Mouse (Mus musculus) olfactory bulb, adult 2 months (tissue): ENCODE data around the gene Acsm1. TPM values are rescaled to one million over a fixed set of nuclear protein-coding genes. Genes with fewer than 3 reads are reported as not detected.
"Not testable (repeated sequence)": the region's sequence is repeated elsewhere in the genome, so short reads cannot be mapped to it uniquely, and the experiment has no call there.

Source experiments
- H3K27ac ChIP-seq: fragments of 200-500 bp; 2 replicates; pipeline ENCODE4 v1.5.1; 2012; ENCODE audit warnings: low read depth, low read length; ENCODE audit not compliant: insufficient read depth
- H3K4me1 ChIP-seq: fragments of 200-500 bp; 2 replicates; pipeline ENCODE4 v1.6.1; 2012; ENCODE audit warnings: low read length; ENCODE audit not compliant: control insufficient read depth, insufficient read depth
- H3K4me3 ChIP-seq: fragments of 200-500 bp; 2 replicates; pipeline ENCODE4 v1.5.1; 2012; ENCODE audit warnings: mild to moderate bottlenecking, low read depth, low read length, moderate library complexity; ENCODE audit not compliant: insufficient read depth
- CTCF ChIP-seq: fragments of 200-500 bp; IDR thresholded peaks from 2 replicates; pipeline ENCODE4 v1.5.1; 2012; ENCODE audit warnings: low read depth, mild to moderate bottlenecking, low read length, moderate library complexity; ENCODE audit not compliant: insufficient read depth
- POLR2A ChIP-seq: fragments of 200-500 bp; IDR thresholded peaks from 2 replicates; pipeline ENCODE4 v1.6.1; 2012; ENCODE audit warnings: mild to moderate bottlenecking, low read depth, low read length, moderate library complexity; ENCODE audit not compliant: insufficient read depth
- WGBS: fragments of 180-500 bp; shearing (Covaris S2); methylation state at CpG from one replicate; pipeline ENCODE4 v1.1.7; 2018; 5-methylcytosine and 5-hydroxymethylcytosine counted together
- polyA plus RNA-seq: library from polyadenylated mRNA; stranded (reverse); fragments of >200 nt; gene quantifications from 2 replicates; pipeline ENCODE4 v1.2.4, GENCODE M21; 2012; ENCODE audit warnings: low replicate concordance; ENCODE audit not compliant: missing spikeins, insufficient read depth, insufficient read length

Acsm1 gene
- not detected in 2 replicates for polyA plus RNA-seq

- no peak within 1 kb of the TSS for H3K27ac ChIP-seq
- TF ChIP-seq POLR2A, result no peak
- TF ChIP-seq CTCF, result no peak
- no peak within 1 kb of the TSS for H3K4me3 ChIP-seq
- H3K4me1 ChIP-seq, result no peaks in the 10 kb centered on the region
- WGBS, result 87% methylated on average over 5 of the region's 5 CpGs
Measured at GRCm38 (mm10) chr7:119606664-119607076, at the start of gene Acsm1. TSS of gene Acsm1 (plus strand) at chr7:119607026.

DNA sequence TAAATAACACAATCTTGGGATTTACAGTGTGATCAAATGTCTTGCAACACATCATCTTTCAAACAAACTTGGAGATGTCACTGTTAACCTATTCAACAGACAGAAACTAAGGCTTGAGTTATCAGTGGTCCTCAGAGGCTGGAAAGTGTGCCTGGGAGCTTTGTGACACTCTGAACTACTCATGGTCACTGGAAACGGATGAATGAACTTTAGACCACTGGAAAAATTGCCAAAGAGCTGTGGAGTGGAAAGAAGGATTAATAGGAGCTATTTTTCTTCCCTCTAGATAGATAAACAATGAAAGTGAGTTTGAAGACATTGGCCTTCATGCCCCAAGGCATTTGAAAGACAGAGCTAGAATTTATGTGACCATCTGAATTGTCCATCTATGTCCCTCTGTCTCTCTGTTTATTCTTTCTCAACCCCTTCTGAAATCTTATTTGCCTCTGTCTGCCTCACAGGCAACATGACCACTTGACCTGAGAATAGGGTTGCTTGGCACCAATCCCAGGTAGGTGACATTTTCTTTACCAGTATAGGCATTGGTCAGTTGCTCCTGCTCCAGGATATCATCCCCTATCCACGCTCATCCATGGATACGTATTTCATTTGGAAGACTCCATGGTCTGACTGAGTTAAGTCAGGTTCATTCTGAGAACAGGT lies 46.9 kb upstream of the Acsm1 start:
- 77% methylated on average over 3 of the region's 3 CpGs for WGBS
- TF ChIP-seq POLR2A, result no peak
- TF ChIP-seq CTCF, result no peak
- H3K27ac ChIP-seq, result no peak overlapping the region
- H3K4me3 ChIP-seq, result no peak overlapping the region
- no peaks in the 10 kb centered on the region for H3K4me1 ChIP-seq

GRCm38 (mm10) chr7:119560452-119560835 lies 46.4 kb upstream of the Acsm1 start:
- 92% methylated on average over 3 of the region's 3 CpGs for WGBS
- Histone ChIP-seq H3K4me3 (no peak overlapping the region), H3K4me1 (no peaks in the 10 kb centered on the region), H3K27ac (no peak overlapping the region)
- TF ChIP-seq POLR2A (no peak), CTCF (no peak)

- no peaks in the 10 kb centered on the region for H3K4me1 ChIP-seq
- no peak overlapping the region for H3K27ac ChIP-seq
- no peak for TF ChIP-seq POLR2A
- no peak for TF ChIP-seq CTCF
- WGBS, result 52% methylated on average over 4 of the region's 4 CpGs
- H3K4me3 ChIP-seq, result no peak overlapping the region
Measured at GRCm38 (mm10) chr7:119561441-119561840, 45.4 kb upstream of the Acsm1 start.

DNA sequence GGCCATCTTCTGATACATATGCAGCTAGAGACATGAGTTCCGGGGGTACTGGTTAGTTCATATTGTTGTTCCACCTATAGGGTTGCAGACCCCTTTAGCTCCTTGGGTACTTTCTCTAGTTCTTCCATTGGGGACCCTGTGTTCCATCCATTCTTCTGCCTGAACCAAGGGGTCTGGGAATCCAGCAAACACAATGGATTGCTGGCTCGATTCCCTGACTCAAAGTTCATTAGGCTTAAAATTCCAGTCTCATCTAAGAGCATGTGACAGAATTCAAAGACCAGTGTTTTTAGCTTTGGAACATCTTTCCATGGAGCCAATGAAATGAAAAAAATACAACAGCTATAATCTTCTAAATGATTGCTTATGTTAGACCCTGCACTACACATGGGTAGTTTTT lies 44.4 kb upstream of the Acsm1 start:
- H3K4me3 ChIP-seq, H3K27ac ChIP-seq, H3K4me1 ChIP-seq: not testable (repeated sequence)
- 92% methylated on average over 2 of the region's 2 CpGs for WGBS

DNA sequence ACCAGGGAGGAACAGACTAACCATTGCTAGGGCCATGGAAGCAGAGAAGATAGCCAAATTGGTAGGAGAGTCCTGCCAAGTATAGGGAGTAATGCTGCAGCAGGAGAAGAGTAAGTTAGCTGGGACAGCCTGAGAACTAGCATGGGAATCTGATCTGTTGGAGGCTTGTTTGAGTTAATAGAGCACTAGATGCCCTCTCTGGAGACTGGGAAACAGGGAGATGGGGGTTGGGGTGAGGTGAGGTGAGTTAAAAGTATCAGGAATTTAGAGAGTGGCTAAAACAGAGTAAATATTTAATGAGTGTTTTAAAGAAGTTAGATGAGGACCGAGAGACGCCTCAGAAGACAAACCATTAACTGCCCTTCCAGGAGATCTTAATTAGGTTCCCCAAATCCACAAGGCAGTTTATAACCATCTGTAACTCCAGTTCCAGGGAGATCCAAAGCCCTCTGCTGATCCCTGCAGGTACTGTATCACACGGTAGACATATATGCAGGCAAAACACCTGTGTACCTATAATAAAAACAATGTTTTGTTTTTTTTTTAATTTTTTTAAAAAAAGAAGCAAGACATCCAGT lies 12.2 kb upstream of the Acsm1 start:
- WGBS, result 82% methylated on average over 3 of the region's 3 CpGs
- Histone ChIP-seq H3K4me1 (no peaks in the 10 kb centered on the region), H3K27ac (no peak overlapping the region), H3K4me3 (no peak overlapping the region)
- TF ChIP-seq POLR2A, result no peak

- 48% methylated on average over 1 of the region's 1 CpGs for WGBS
- Histone ChIP-seq H3K4me1 (no peaks in the 10 kb centered on the region), H3K27ac (no peak overlapping the region), H3K4me3 (no peak overlapping the region)
- no peak for TF ChIP-seq POLR2A
- no peak for TF ChIP-seq CTCF
Measured at GRCm38 (mm10) chr7:119595306-119595705, 11.5 kb upstream of the Acsm1 start.

DNA sequence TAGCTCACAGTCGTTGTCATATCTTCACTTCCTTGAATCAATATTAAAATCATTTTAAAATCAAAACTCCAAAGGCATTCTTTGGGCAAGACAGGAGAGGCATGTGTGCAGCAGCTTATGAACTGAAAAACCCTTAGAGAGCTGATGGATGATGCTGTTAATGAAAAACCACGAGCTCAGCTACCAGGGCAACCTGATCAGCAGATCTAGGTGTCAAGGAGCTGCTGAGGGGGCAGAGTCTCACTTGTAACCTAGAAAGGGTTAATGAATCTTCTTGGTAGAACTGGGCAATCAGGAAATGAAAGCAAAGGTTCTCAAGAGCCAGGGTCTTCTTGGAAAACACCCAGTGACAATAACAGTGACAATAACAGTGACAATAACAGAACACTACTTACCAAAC lies 10.3 kb upstream of the Acsm1 start:
- TF ChIP-seq CTCF (no peak), POLR2A (no peak)
- Histone ChIP-seq H3K4me1 (no peaks in the 10 kb centered on the region), H3K27ac (no peak overlapping the region), H3K4me3 (no peak overlapping the region)
- 64% methylated on average over 2 of the region's 2 CpGs for WGBS

DNA sequence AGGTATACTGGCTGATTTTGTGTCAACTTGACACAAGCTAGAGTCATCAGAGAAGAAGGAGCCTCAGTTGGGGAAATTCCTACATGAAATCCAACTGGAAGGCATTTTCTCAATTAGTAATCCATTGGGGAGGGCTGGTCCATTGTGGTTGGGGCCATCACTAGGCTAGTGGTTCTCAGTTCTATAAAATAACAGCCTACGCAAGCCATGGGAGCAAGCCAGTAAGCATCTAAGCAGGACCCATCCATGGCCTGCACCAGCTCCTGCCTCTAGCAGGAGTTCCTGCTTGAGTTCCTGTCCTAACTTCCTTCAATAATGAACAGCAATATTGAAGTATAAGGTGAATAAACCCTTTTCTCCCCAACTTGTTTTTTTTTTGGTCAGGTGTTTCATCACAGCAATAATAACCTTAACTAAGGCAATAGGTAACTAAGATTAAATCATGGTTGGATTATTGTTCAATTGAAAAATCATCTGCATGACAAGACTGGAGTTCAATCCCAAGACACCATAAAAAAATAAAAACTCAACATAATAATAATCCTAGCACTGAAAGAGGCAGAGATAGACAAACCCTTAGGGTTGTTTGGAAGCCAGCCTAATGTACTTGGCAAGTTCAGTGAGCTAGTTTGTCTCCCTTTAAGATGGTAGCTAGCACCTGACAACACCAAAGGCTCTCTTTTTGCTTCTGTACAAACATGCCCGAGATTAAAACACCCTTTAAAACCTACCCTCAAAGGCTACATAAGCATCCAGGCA lies 5.5 kb upstream of the Acsm1 start:
- H3K27ac ChIP-seq, result no peak overlapping the region
- no peak overlapping the region for H3K4me3 ChIP-seq
- 84% methylated on average over 2 of the region's 2 CpGs for WGBS
- no peak for TF ChIP-seq POLR2A
- TF ChIP-seq CTCF, result no peak
- no peaks in the 10 kb centered on the region for H3K4me1 ChIP-seq
